Mouse (Mus musculus): ENCODE data around the gene Abhd15.

DNA sequence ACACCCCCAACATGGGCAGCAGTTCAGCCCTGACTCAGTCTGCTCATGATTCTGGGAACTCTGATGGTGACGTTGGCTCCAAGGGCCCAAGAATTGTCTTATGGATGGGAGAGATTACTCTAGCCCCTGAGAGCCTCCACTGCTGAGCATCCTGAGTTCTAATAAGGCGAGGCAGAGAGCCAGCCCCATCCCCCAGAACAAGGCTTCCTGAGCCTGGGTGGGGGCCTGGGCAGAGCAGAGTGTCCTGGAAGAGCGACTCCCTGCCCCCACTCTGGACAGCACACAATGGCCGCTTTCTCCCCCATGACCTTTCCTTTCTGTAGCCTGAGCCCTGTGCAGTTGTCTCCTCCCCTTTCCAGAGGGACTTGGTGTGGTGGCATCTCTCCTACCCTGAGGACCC lies 17.1 kb upstream of the Abhd15 start:
- TF ChIP-seq CTCF (IDR thresholded peaks at IDR 0.05; ENCODE audit: low read depth, low read length) (no peak), POLR2A (IDR thresholded peaks at IDR 0.05; ENCODE audit: borderline replicate concordance, low read depth, low read length) (no peak)

Data from bone marrow macrophage, adult 2 months (primary cell).